Mouse (Mus musculus): ENCODE results near the gene Oxa1l. TPM values are rescaled to one million over a fixed set of nuclear protein-coding genes. Genes with fewer than 3 reads are reported as not detected.
A peak's percentile ranks its signal among the peaks of the same experiment; 100 is the strongest.

The Oxa1l gene
- polyA plus RNA-seq, 1 experiment from 2014 or later, result 49.9 TPM

GRCm38 (mm10) chr14:54398921-54399382 is 38.3 kb downstream of the Oxa1l start:
- no peaks in the 10 kb centered on the region for H3K9me3 ChIP-seq (replicated peaks; ENCODE audit: control insufficient read depth, low read length)
- no peak overlapping the region for H3K4me3 ChIP-seq (ENCODE audit: low read depth, low read length)
- no peak overlapping the region for H3K9ac ChIP-seq (replicated peaks; ENCODE audit: low read length)
- H3K27me3 ChIP-seq (ENCODE audit: control insufficient read depth, insufficient read depth, low read length), result no peaks in the 10 kb centered on the region
- H3K36me3 ChIP-seq (replicated peaks; ENCODE audit: control insufficient read depth, insufficient read depth, low read depth, low read length), result no peaks in the 10 kb centered on the region
- H3K4me2 ChIP-seq (ENCODE audit: low read depth, low read length), result no peak overlapping the region
- no peaks in the 10 kb centered on the region for H3K4me1 ChIP-seq (ENCODE audit: control insufficient read depth, insufficient read depth, low read length)
- no peak for ATAC-seq (replicated peaks; ENCODE audit: insufficient number of reproducible peaks, low FRiP score, low TSS enrichment, low read depth)
- 20% methylated on average over 8 of the region's 8 CpGs for WGBS
- no peak for DNase-seq (ENCODE audit: low spot score)
- no peak overlapping the region for H3K27ac ChIP-seq (replicated peaks; ENCODE audit: low read depth, low read length)

GRCm38 (mm10) chr14:54401723-54402122 is 41.1 kb downstream of the Oxa1l start:
- Histone ChIP-seq H3K27ac (replicated peaks; ENCODE audit: low read depth, low read length) (no peak overlapping the region), H3K36me3 (replicated peaks; ENCODE audit: control insufficient read depth, insufficient read depth, low read depth, low read length) (no peaks in the 10 kb centered on the region), H3K4me2 (ENCODE audit: low read depth, low read length) (no peak overlapping the region), H3K4me3 (ENCODE audit: low read depth, low read length) (no peak overlapping the region), H3K9me3 (replicated peaks; ENCODE audit: control insufficient read depth, low read length) (no peaks in the 10 kb centered on the region), H3K4me1 (ENCODE audit: control insufficient read depth, insufficient read depth, low read length) (no peaks in the 10 kb centered on the region), H3K27me3 (ENCODE audit: control insufficient read depth, insufficient read depth, low read length) (no peaks in the 10 kb centered on the region), H3K9ac (replicated peaks; ENCODE audit: low read length) (no peak overlapping the region)
- DNase-seq (ENCODE audit: low spot score) (no peak), ATAC-seq (replicated peaks; ENCODE audit: insufficient number of reproducible peaks, low FRiP score, low TSS enrichment, low read depth) (no peak)
- WGBS, result 69% methylated on average over 3 of the region's 3 CpGs

- no peaks in the 10 kb centered on the region for H3K27me3 ChIP-seq (ENCODE audit: control insufficient read depth, insufficient read depth, low read length)
- DNase-seq (ENCODE audit: low spot score) (peak; percentile 21), ATAC-seq (replicated peaks; ENCODE audit: insufficient number of reproducible peaks, low FRiP score, low TSS enrichment, low read depth) (no peak)
- WGBS, result 80% methylated on average over 25 of the region's 25 CpGs
- no peak overlapping the region for H3K4me3 ChIP-seq (ENCODE audit: low read depth, low read length)
- no peaks in the 10 kb centered on the region for H3K36me3 ChIP-seq (replicated peaks; ENCODE audit: control insufficient read depth, insufficient read depth, low read depth, low read length)
- H3K4me2 ChIP-seq (ENCODE audit: low read depth, low read length), result no peak overlapping the region
- no peak overlapping the region for H3K9ac ChIP-seq (replicated peaks; ENCODE audit: low read length)
- no peaks in the 10 kb centered on the region for H3K4me1 ChIP-seq (ENCODE audit: control insufficient read depth, insufficient read depth, low read length)
- no peaks in the 10 kb centered on the region for H3K9me3 ChIP-seq (replicated peaks; ENCODE audit: control insufficient read depth, low read length)
- H3K27ac ChIP-seq (replicated peaks; ENCODE audit: low read depth, low read length), result no peak overlapping the region
Measured at GRCm38 (mm10) chr14:54408336-54409056, 47.9 kb downstream of the Oxa1l start.

- no peaks in the 10 kb centered on the region for H3K9me3 ChIP-seq (replicated peaks; ENCODE audit: control insufficient read depth, low read length)
- no peak for ATAC-seq (replicated peaks; ENCODE audit: insufficient number of reproducible peaks, low FRiP score, low TSS enrichment, low read depth)
- no peak overlapping the region for H3K4me2 ChIP-seq (ENCODE audit: low read depth, low read length)
- peaks cover 2% of the 10 kb centered on the region; the same call in 1 of the 2 replicates for H3K4me1 ChIP-seq (ENCODE audit: control insufficient read depth, insufficient read depth, low read length)
- H3K9ac ChIP-seq (replicated peaks; ENCODE audit: low read length), result no peak overlapping the region
- 72% methylated on average over 7 of the region's 7 CpGs for WGBS
- H3K4me3 ChIP-seq (ENCODE audit: low read depth, low read length), result no peak overlapping the region
- H3K36me3 ChIP-seq (replicated peaks; ENCODE audit: control insufficient read depth, insufficient read depth, low read depth, low read length), result no peaks in the 10 kb centered on the region
- H3K27ac ChIP-seq (replicated peaks; ENCODE audit: low read depth, low read length), result no peak overlapping the region
- DNase-seq (ENCODE audit: low spot score), result no peak
- no peaks in the 10 kb centered on the region for H3K27me3 ChIP-seq (ENCODE audit: control insufficient read depth, insufficient read depth, low read length)
Measured at GRCm38 (mm10) chr14:54409057-54409645, 48.5 kb downstream of the Oxa1l start.

GRCm38 (mm10) chr14:54409980-54410810 is 49.6 kb downstream of the Oxa1l start:
- Histone ChIP-seq H3K4me1 (ENCODE audit: control insufficient read depth, insufficient read depth, low read length) (peaks cover 4% of the 10 kb centered on the region), H3K27me3 (ENCODE audit: control insufficient read depth, insufficient read depth, low read length) (peaks cover 3% of the 10 kb centered on the region; the same call in 1 of the 2 replicates), H3K4me2 (ENCODE audit: low read depth, low read length) (no peak overlapping the region), H3K27ac (replicated peaks; ENCODE audit: low read depth, low read length) (no peak overlapping the region), H3K9ac (replicated peaks; ENCODE audit: low read length) (no peak overlapping the region), H3K9me3 (replicated peaks; ENCODE audit: control insufficient read depth, low read length) (no peaks in the 10 kb centered on the region), H3K4me3 (ENCODE audit: low read depth, low read length) (no peak overlapping the region), H3K36me3 (replicated peaks; ENCODE audit: control insufficient read depth, insufficient read depth, low read depth, low read length) (no peaks in the 10 kb centered on the region)
- 36% methylated on average over 17 of the region's 17 CpGs for WGBS
- DNase-seq (ENCODE audit: low spot score) (no peak), ATAC-seq (replicated peaks; ENCODE audit: insufficient number of reproducible peaks, low FRiP score, low TSS enrichment, low read depth) (no peak)

GRCm38 (mm10) chr14:54412000-54412576 is 51.5 kb downstream of the Oxa1l start:
- DNase-seq (ENCODE audit: low spot score) (no peak), ATAC-seq (replicated peaks; ENCODE audit: insufficient number of reproducible peaks, low FRiP score, low TSS enrichment, low read depth) (no peak)
- WGBS, result 42% methylated on average over 9 of the region's 9 CpGs
- no peaks in the 10 kb centered on the region for H3K9me3 ChIP-seq (replicated peaks; ENCODE audit: control insufficient read depth, low read length)
- no peak overlapping the region for H3K27ac ChIP-seq (replicated peaks; ENCODE audit: low read depth, low read length)
- H3K4me3 ChIP-seq (ENCODE audit: low read depth, low read length), result no peak overlapping the region
- no peak overlapping the region for H3K9ac ChIP-seq (replicated peaks; ENCODE audit: low read length)
- H3K4me2 ChIP-seq (ENCODE audit: low read depth, low read length), result no peak overlapping the region
- H3K27me3 ChIP-seq (ENCODE audit: control insufficient read depth, insufficient read depth, low read length), result peaks cover 8% of the 10 kb centered on the region; the same call in 1 of the 2 replicates
- no peaks in the 10 kb centered on the region for H3K36me3 ChIP-seq (replicated peaks; ENCODE audit: control insufficient read depth, insufficient read depth, low read depth, low read length)
- H3K4me1 ChIP-seq (ENCODE audit: control insufficient read depth, insufficient read depth, low read length), result peaks cover 4% of the 10 kb centered on the region

GRCm38 (mm10) chr14:54412629-54413170 is 52.1 kb downstream of the Oxa1l start:
- no peak for ATAC-seq (replicated peaks; ENCODE audit: insufficient number of reproducible peaks, low FRiP score, low TSS enrichment, low read depth)
- Histone ChIP-seq H3K27ac (replicated peaks; ENCODE audit: low read depth, low read length) (no peak overlapping the region), H3K9ac (replicated peaks; ENCODE audit: low read length) (no peak overlapping the region; the same call in 1 of the 2 replicates), H3K4me3 (ENCODE audit: low read depth, low read length) (no peak overlapping the region), H3K9me3 (replicated peaks; ENCODE audit: control insufficient read depth, low read length) (no peaks in the 10 kb centered on the region), H3K4me2 (ENCODE audit: low read depth, low read length) (no peak overlapping the region), H3K27me3 (ENCODE audit: control insufficient read depth, insufficient read depth, low read length) (peaks cover 10% of the 10 kb centered on the region; the same call in 1 of the 2 replicates), H3K4me1 (ENCODE audit: control insufficient read depth, insufficient read depth, low read length) (peaks cover 4% of the 10 kb centered on the region), H3K36me3 (replicated peaks; ENCODE audit: control insufficient read depth, insufficient read depth, low read depth, low read length) (no peaks in the 10 kb centered on the region)
- peak; percentile 71 for DNase-seq (ENCODE audit: low spot score)
- WGBS, result 37% methylated on average over 2 of the region's 2 CpGs
